Mouse (Mus musculus) lung, postnatal 0 days (tissue): ENCODE measurements around the gene Ncam1.

Source experiments
- CTCF ChIP-seq: IDR thresholded peaks from 2 replicates; pipeline ENCODE4 v1.5.1; 2016; ENCODE audit warnings: antibody characterized with exemption, mild to moderate bottlenecking
- EP300 ChIP-seq: IDR thresholded peaks from 2 replicates; pipeline ENCODE4 v1.6.1; 2016; ENCODE audit warnings: antibody characterized with exemption, mild to moderate bottlenecking, control low read depth

GRCm38 (mm10) chr9:49593951-49594536 is 204.7 kb downstream of the Ncam1 start:
- TF ChIP-seq CTCF: no peak
- peak; percentile 50; the same call in 1 of the 2 replicates for TF ChIP-seq EP300
